Mouse (Mus musculus): ENCODE data around the gene Taf10. TPM values are rescaled to one million over a fixed set of nuclear protein-coding genes. Genes with fewer than 3 reads are reported as not detected.

Taf10 gene
- 150 and 171 TPM in 2 replicates for polyA plus RNA-seq (2012; rRNA removed)

GRCm38 (mm10) chr7:105743926-105744590, at the start of gene Taf10:
TSS of gene Taf10 (minus strand) at chr7:105744361.
- DNase-seq (ENCODE audit: low spot score), result peak; percentile 79

DNA sequence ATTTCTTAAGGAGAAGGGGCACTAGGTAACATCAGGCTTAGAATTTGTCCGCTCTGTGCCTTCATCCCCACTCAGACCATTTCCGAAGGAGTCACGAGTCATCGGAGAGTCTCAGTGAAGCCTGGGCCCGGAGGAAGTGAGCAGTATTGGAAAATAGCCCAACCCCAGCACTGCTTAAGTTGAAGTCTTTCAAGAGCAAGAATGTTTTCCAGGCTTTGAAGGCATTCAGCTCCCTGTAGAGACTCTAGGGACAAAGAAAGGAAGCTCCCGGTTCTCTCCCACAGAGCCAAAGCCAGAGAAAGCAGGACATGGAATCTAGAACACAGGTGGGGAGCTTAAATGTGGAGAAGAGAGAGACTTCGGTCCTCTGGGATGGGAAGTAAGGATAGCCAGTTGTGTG, 49.5 kb upstream of the Taf10 start:
- DNase-seq (ENCODE audit: low spot score), result no peak

GRCm38 (mm10) chr7:105791147-105791546, 47.0 kb upstream of the Taf10 start:
- DNase-seq (ENCODE audit: low spot score), result no peak

- DNase-seq (ENCODE audit: low spot score), result no peak
Observed at GRCm38 (mm10) chr7:105787285-105788140, 43.4 kb upstream of the Taf10 start, which contains the start of gene Dchs1. TSS of gene Dchs1 (minus strand) at chr7:105787654.

- DNase-seq (ENCODE audit: low spot score), result no peak
Observed at GRCm38 (mm10) chr7:105786506-105787284, 42.5 kb upstream of the Taf10 start.

DNA sequence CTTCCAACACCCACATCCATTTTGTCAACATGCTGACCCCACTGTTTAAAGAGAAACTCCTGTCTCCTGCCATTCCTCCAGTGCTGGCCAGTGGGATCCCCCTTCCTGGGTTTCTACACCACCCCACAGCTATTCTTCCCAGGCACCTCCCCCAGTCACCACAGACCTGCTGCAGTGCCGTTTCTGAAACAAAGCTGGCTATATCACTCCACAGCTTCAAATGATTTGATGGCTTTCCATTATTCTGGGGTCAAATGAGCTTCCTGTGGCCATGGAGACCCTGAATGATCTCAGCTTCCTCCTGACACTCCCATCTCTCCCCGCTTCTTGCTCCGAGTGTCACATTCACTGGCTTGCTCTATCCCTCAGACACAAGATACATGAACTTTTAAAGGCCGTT, 40.4 kb upstream of the Taf10 start:
- no peak for DNase-seq (ENCODE audit: low spot score)

DNA sequence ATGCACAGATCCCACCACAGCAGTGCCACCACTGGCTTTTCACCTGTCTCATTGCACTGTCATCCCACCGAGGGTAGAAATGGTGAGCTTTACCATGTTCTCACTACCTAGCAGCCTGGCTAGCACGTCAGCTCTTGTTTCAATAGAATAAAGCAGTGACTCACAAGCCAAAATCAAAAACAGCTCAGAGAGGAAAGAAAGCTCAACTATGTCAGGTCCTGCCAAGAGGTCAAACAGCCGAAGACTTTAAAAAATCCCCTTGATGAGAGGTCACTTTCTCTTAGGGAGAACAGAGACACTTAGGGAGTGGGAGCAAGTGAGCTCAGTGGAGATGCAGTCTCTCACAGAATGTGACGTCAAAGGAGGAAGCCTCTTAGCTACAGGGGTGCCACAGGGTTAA, 39.7 kb upstream of the Taf10 start:
- no peak for DNase-seq (ENCODE audit: low spot score)

GRCm38 (mm10) chr7:105778553-105779265, 34.5 kb upstream of the Taf10 start:
- no peak for DNase-seq (ENCODE audit: low spot score)

- DNase-seq (ENCODE audit: low spot score), result no peak
Observed at GRCm38 (mm10) chr7:105777797-105778552, 33.8 kb upstream of the Taf10 start.

GRCm38 (mm10) chr7:105777316-105777715, 33.2 kb upstream of the Taf10 start:
- no peak for DNase-seq (ENCODE audit: low spot score)

- DNase-seq (ENCODE audit: low spot score), result no peak
Observed at GRCm38 (mm10) chr7:105776026-105776425, 31.9 kb upstream of the Taf10 start.

GRCm38 (mm10) chr7:105774661-105775060, 30.5 kb upstream of the Taf10 start:
- no peak for DNase-seq (ENCODE audit: low spot score)

DNA sequence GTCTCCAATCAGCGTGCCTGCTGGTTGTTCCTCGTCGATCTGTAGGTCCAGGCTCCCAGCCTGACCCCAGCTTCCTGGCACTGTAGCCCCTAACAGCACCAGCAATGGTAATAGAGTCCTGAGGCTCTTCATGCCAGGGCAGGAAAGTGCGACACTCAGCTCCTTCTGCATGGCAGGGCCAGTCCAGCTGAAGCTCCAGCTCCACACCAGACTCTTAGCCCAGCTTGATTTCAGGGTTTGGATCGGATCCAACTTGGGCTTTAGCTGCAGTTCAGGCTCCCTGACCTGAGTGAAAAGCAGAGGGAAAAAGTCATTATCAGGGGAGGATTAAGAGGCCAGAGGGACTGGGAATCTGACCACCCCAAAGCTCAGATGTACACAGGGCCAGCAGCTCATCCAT, 28.9 kb upstream of the Taf10 start:
- DNase-seq (ENCODE audit: low spot score), result no peak

GRCm38 (mm10) chr7:105772331-105772730, 28.2 kb upstream of the Taf10 start:
- DNase-seq (ENCODE audit: low spot score), result no peak

GRCm38 (mm10) chr7:105769959-105770358, 25.8 kb upstream of the Taf10 start:
- peak; percentile 11 for DNase-seq (ENCODE audit: low spot score)

- DNase-seq (ENCODE audit: low spot score), result no peak
Observed at GRCm38 (mm10) chr7:105767729-105768165, 23.6 kb upstream of the Taf10 start.

GRCm38 (mm10) chr7:105764331-105764730, 20.2 kb upstream of the Taf10 start:
- no peak for DNase-seq (ENCODE audit: low spot score)

DNA sequence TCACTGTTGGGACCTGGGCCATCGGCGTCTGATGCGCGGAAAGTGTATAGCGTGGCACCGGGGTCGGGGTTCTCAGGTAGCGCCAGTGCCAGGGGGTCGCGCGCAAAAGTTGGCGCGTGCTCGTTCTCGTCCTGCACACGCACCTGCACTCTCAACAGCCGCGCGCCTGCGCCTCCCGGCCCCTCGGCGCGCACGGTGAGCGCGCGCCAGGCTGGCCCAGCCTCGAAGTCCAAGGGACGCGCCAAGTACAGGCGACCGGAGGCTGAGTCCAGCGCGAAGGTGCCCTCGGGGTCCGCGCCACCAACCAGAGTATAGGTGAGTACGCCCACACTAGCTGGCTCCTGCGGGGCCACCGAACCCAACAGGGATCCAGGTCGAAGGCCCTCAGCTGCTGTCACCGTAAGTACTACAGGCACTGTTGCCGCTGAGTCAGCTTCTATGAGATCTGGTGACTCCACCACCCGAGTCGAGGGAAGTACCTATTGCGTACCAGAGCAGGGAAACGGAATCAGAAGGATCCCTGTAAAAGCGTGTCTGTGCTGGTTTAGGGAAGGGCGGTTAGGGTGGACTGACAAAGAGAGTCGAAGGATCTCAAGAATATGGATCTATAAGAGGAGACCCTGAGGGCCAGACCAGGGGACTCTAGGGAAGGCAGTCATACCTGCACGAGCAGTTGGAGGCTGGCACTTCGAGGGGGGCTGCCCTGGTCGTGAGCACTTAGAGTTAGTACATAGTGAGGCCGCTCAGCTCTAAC, 18.5 kb upstream of the Taf10 start:
- DNase-seq (ENCODE audit: low spot score), result no peak

- DNase-seq (ENCODE audit: low spot score), result no peak
Observed at GRCm38 (mm10) chr7:105761813-105762484, 17.8 kb upstream of the Taf10 start.

All from urinary bladder, adult 2 months (tissue).